Mouse (Mus musculus) midbrain, embryonic 15.5 days (tissue): Measurements from ENCODE around the gene Crtc1. TPM values are rescaled to one million over a fixed set of nuclear protein-coding genes. Genes with fewer than 3 reads are reported as not detected.

Experiments
- polyA plus RNA-seq: library from polyadenylated mRNA; unstranded; fragments of >200 nt; fragmentation: Nextera tagmentation; extraction: Ambion mirVana; gene quantifications from 2 replicates; pipeline ENCODE4 v1.2.1, GENCODE M21; 2015

Crtc1 gene
- polyA plus RNA-seq, 1 experiment from 2014 or later: 58.7 TPM

Other genes with a start within 250 kb of the Crtc1 start
- 8.7 and 10.9 TPM in 2 replicates for gene Slc25a42, start 227.3 kb downstream of the Crtc1 start, polyA plus RNA-seq
- 102 and 109 TPM in 2 replicates for gene Sugp2, start 205.4 kb downstream of the Crtc1 start, polyA plus RNA-seq
- gene Armc6, start 205.1 kb downstream of the Crtc1 start, polyA plus RNA-seq: 117 and 118 TPM in 2 replicates
- gene Homer3, start 156.8 kb downstream of the Crtc1 start, polyA plus RNA-seq: 37.9 and 41.2 TPM in 2 replicates
- gene Ddx49, start 137.1 kb downstream of the Crtc1 start, polyA plus RNA-seq: 44.5 and 48.0 TPM in 2 replicates
- 299 and 322 TPM in 2 replicates for gene Cope, start 137.1 kb downstream of the Crtc1 start, polyA plus RNA-seq
- 38.2 and 40.1 TPM in 2 replicates for gene Cers1, start 123.8 kb downstream of the Crtc1 start, polyA plus RNA-seq
- 5.3 and 7.4 TPM in 2 replicates for gene Gdf1, start 109.8 kb downstream of the Crtc1 start, polyA plus RNA-seq
- gene Upf1, start 86.3 kb downstream of the Crtc1 start, polyA plus RNA-seq: 15.1 and 16.0 TPM in 2 replicates
- 0.50 and 0.57 TPM in 2 replicates for gene Comp, start 66.0 kb downstream of the Crtc1 start, polyA plus RNA-seq
- 31.0 and 31.4 TPM in 2 replicates for gene Klhl26, start 37.4 kb upstream of the Crtc1 start, polyA plus RNA-seq
- gene Tmem59l, start 47.8 kb upstream of the Crtc1 start, polyA plus RNA-seq: 123 and 141 TPM in 2 replicates
- gene Crlf1, start 53.6 kb upstream of the Crtc1 start, polyA plus RNA-seq: 2.4 and 2.9 TPM in 2 replicates
- 164 and 169 TPM in 2 replicates for gene Rex1bd, start 67.2 kb upstream of the Crtc1 start, polyA plus RNA-seq
- 587 and 620 TPM in 2 replicates for gene Uba52, start 71.2 kb upstream of the Crtc1 start, polyA plus RNA-seq
- 450 and 462 TPM in 2 replicates for gene Fkbp8, start 88.1 kb upstream of the Crtc1 start, polyA plus RNA-seq
- gene Kxd1, start 88.4 kb upstream of the Crtc1 start, polyA plus RNA-seq: 46.4 and 51.7 TPM in 2 replicates
- 18.6 and 19.9 TPM in 2 replicates for gene Ell, start 99.9 kb upstream of the Crtc1 start, polyA plus RNA-seq
- gene Isyna1, start 154.8 kb upstream of the Crtc1 start, polyA plus RNA-seq: 175 and 176 TPM in 2 replicates
- 175 and 189 TPM in 2 replicates for gene Ssbp4, start 169.3 kb upstream of the Crtc1 start, polyA plus RNA-seq
- 1.2 and 1.6 TPM in 2 replicates for gene Lrrc25, start 176.6 kb upstream of the Crtc1 start, polyA plus RNA-seq
- 0.13 and 0.19 TPM in 2 replicates for gene Gdf15, start 192.9 kb upstream of the Crtc1 start, polyA plus RNA-seq
- gene Pgpep1, start 220.8 kb upstream of the Crtc1 start, polyA plus RNA-seq: 70.1 and 74.5 TPM in 2 replicates
- gene Lsm4, start 233.7 kb upstream of the Crtc1 start, polyA plus RNA-seq: 175 and 193 TPM in 2 replicates